Mouse (Mus musculus) forebrain, embryonic 14.5 days (tissue): ENCODE data around the gene Dcaf6. TPM values are rescaled to one million over a fixed set of nuclear protein-coding genes. Genes with fewer than 3 reads are reported as not detected.
A peak's percentile ranks its signal among the peaks of the same experiment; 100 is the strongest.
"Not testable (repeated sequence)": the region's sequence is repeated elsewhere in the genome, so short reads cannot be mapped to it uniquely, and the experiment has no call there.

Experiments used
- ATAC-seq: fragments of 200-750 bp; cut with Nextera tagmentation; 2 replicates; pipeline ENCODE4 v1.8.0; 2017; ENCODE audit warnings: mild to moderate bottlenecking, moderate library complexity
- DNase-seq: peaks from one replicate; pipeline ENCODE4 v3.0.0-alpha.2; 2015; ENCODE audit warnings: low spot score
- H3K27ac ChIP-seq: fragments of 300-500 bp; sonication (generic); 2 replicates; pipeline ENCODE4 v1.5.1; 2014; ENCODE audit warnings: low read depth, mild to moderate bottlenecking, control low read depth, low read length, moderate library complexity
- H3K27me3 ChIP-seq: fragments of 300-500 bp; sonication (generic); replicated peaks from 2 replicates; pipeline ENCODE4 v1.6.1; 2014; ENCODE audit warnings: low read length, control low read depth, mixed read lengths; ENCODE audit not compliant: control insufficient read depth, insufficient read depth
- H3K36me3 ChIP-seq: fragments of 300-500 bp; sonication (generic); 2 replicates; pipeline ENCODE4 v1.6.1; 2014; ENCODE audit warnings: low read length, control low read depth; ENCODE audit not compliant: control insufficient read depth, insufficient read depth
- H3K4me1 ChIP-seq: fragments of 300-500 bp; sonication (generic); 2 replicates; pipeline ENCODE4 v1.6.1; 2014; ENCODE audit warnings: antibody characterized with exemption, low read length, control low read depth; ENCODE audit not compliant: control insufficient read depth, insufficient read depth
- H3K4me2 ChIP-seq: fragments of 300-500 bp; sonication (generic); 2 replicates; pipeline ENCODE4 v1.6.1; 2014; ENCODE audit warnings: mild to moderate bottlenecking, control low read depth, low read length
- H3K4me3 ChIP-seq: fragments of 300-500 bp; sonication (generic); 2 replicates; pipeline ENCODE4 v1.5.1; 2014; ENCODE audit warnings: low read depth, low read length, control low read depth
- H3K9ac ChIP-seq: fragments of 300-500 bp; sonication (generic); 2 replicates; pipeline ENCODE4 v1.6.1; 2014; ENCODE audit warnings: mild to moderate bottlenecking, low read length, control low read depth, moderate library complexity
- H3K9me3 ChIP-seq: fragments of 300-500 bp; sonication (generic); replicated peaks from 2 replicates; pipeline ENCODE4 v1.6.1; 2016; ENCODE audit warnings: low read length, control low read depth, mixed read lengths; ENCODE audit not compliant: control insufficient read depth
- WGBS: fragments of 180-500 bp; shearing (Covaris S2); extraction: QIAGEN DNeasy Blood & Tissue Kit; methylation state at CpG from one replicate; pipeline ENCODE4 v1.1.7; 2014; 5-methylcytosine and 5-hydroxymethylcytosine counted together
- polyA plus RNA-seq: library from polyadenylated mRNA; unstranded; fragments of >200 nt; fragmentation: Nextera tagmentation; extraction: Ambion mirVana; gene quantifications from 2 replicates; pipeline ENCODE4 v1.2.1, GENCODE M21; 2014

Gene Dcaf6
- polyA plus RNA-seq, 1 experiment from 2014 or later = 13.4 TPM

GRCm38 (mm10) chr1:165344453-165344852 is 115.8 kb downstream of the Dcaf6 start:
- WGBS = 16% methylated on average over 4 of the region's 4 CpGs
- peak; percentile 47 for DNase-seq

GRCm38 (mm10) chr1:165342126-165342525 is 118.1 kb downstream of the Dcaf6 start:
- no peak for DNase-seq
- Histone ChIP-seq H3K9ac (no peak overlapping the region), H3K36me3 (no peaks in the 10 kb centered on the region), H3K4me2 (no peak overlapping the region), H3K4me3 (no peak overlapping the region), H3K27me3 (no peaks in the 10 kb centered on the region), H3K27ac (no peak overlapping the region), H3K9me3 (no peaks in the 10 kb centered on the region), H3K4me1 (0 out of 2 replicates have a peak, but pooled peaks cover 5% of the 10 kb centered on the region)
- ATAC-seq = no peak
- 60% methylated on average over 7 of the region's 7 CpGs for whole genome bisulfite sequencing

More at GRCm38 (mm10) chr1:165344453-165344852, 115.8 kb downstream of the Dcaf6 start:
- no peak overlapping the region for H3K4me3 ChIP-seq
- no peak overlapping the region for H3K9ac ChIP-seq
- peak; percentile 67; the same call in 1 of the 2 replicates for ATAC-seq
- no peaks in the 10 kb centered on the region for H3K36me3 ChIP-seq
- H3K27ac ChIP-seq = no peak overlapping the region
- no peaks in the 10 kb centered on the region for H3K9me3 ChIP-seq
- no peak overlapping the region for H3K4me2 ChIP-seq
- H3K27me3 ChIP-seq = no peaks in the 10 kb centered on the region
- H3K4me1 ChIP-seq = 0 out of 2 replicates have a peak, but pooled peaks cover 5% of the 10 kb centered on the region

GRCm38 (mm10) chr1:165332797-165333196 is 127.5 kb downstream of the Dcaf6 start:
- Histone ChIP-seq H3K9me3 (no peaks in the 10 kb centered on the region), H3K4me3 (no peak overlapping the region), H3K27ac (no peak overlapping the region), H3K27me3 (no peaks in the 10 kb centered on the region), H3K4me2 (no peak overlapping the region), H3K9ac (no peak overlapping the region), H3K36me3 (no peaks in the 10 kb centered on the region), H3K4me1 (no peaks in the 10 kb centered on the region)
- DNase-seq = no peak
- 91% methylated on average over 3 of the region's 3 CpGs for WGBS
- no peak for ATAC-seq

- no peak overlapping the region for H3K4me3 ChIP-seq
- no peaks in the 10 kb centered on the region for H3K27me3 ChIP-seq
- no peak overlapping the region for H3K4me2 ChIP-seq
- no peak overlapping the region for H3K27ac ChIP-seq
- no peaks in the 10 kb centered on the region for H3K36me3 ChIP-seq
- no peak for DNase-seq
- no peak for ATAC-seq
- no peaks in the 10 kb centered on the region for H3K4me1 ChIP-seq
- no peak overlapping the region for H3K9ac ChIP-seq
- no peaks in the 10 kb centered on the region for H3K9me3 ChIP-seq
These were observed 129.4 kb downstream of the Dcaf6 start for GRCm38 (mm10) chr1:165330859-165331258.

GRCm38 (mm10) chr1:165328384-165329289 is 131.6 kb downstream of the Dcaf6 start:
- 96% methylated on average over 17 of the region's 17 CpGs for WGBS
- not testable (repeated sequence) for H3K27me3 ChIP-seq, H3K4me1 ChIP-seq, H3K4me3 ChIP-seq, DNase-seq, H3K27ac ChIP-seq, H3K9ac ChIP-seq, H3K9me3 ChIP-seq, H3K4me2 ChIP-seq, H3K36me3 ChIP-seq, ATAC-seq

- Histone ChIP-seq H3K9me3 (no peaks in the 10 kb centered on the region), H3K36me3 (peaks cover 16% of the 10 kb centered on the region), H3K4me3 (no peak overlapping the region), H3K4me1 (no peaks in the 10 kb centered on the region), H3K27ac (no peak overlapping the region), H3K9ac (no peak overlapping the region), H3K27me3 (no peaks in the 10 kb centered on the region), H3K4me2 (no peak overlapping the region)
- no peak for DNase-seq
- ATAC-seq = no peak
- 94% methylated on average over 5 of the region's 5 CpGs for WGBS
These were observed 132.4 kb downstream of the Dcaf6 start for GRCm38 (mm10) chr1:165327831-165328230.

- no peak for ATAC-seq
- 90% methylated on average over 2 of the region's 2 CpGs for WGBS
These were observed 132.9 kb downstream of the Dcaf6 start for GRCm38 (mm10) chr1:165327370-165327769.

GRCm38 (mm10) chr1:165322934-165323333 is 137.3 kb downstream of the Dcaf6 start:
- Histone ChIP-seq H3K27ac (no peak overlapping the region), H3K9ac (no peak overlapping the region), H3K4me3 (no peak overlapping the region), H3K27me3 (no peaks in the 10 kb centered on the region), H3K9me3 (no peaks in the 10 kb centered on the region), H3K4me1 (no peaks in the 10 kb centered on the region), H3K4me2 (no peak overlapping the region), H3K36me3 (peaks cover 59% of the 10 kb centered on the region)
- ATAC-seq (no peak), DNase-seq (no peak)
- 89% methylated on average over 7 of the region's 7 CpGs for WGBS

More at GRCm38 (mm10) chr1:165327370-165327769, 132.9 kb downstream of the Dcaf6 start:
- H3K27ac ChIP-seq = no peak overlapping the region
- H3K9ac ChIP-seq = no peak overlapping the region
- DNase-seq = no peak
- no peak overlapping the region for H3K4me2 ChIP-seq
- no peaks in the 10 kb centered on the region for H3K27me3 ChIP-seq
- no peak overlapping the region for H3K4me3 ChIP-seq
- H3K9me3 ChIP-seq = no peaks in the 10 kb centered on the region
- H3K36me3 ChIP-seq = peaks cover 20% of the 10 kb centered on the region
- H3K4me1 ChIP-seq = no peaks in the 10 kb centered on the region

- DNase-seq = no peak
- Histone ChIP-seq H3K9me3 (no peaks in the 10 kb centered on the region), H3K4me1 (no peaks in the 10 kb centered on the region), H3K27me3 (no peaks in the 10 kb centered on the region), H3K4me2 (no peak overlapping the region), H3K27ac (no peak overlapping the region), H3K36me3 (peaks cover 69% of the 10 kb centered on the region), H3K9ac (no peak overlapping the region), H3K4me3 (no peak overlapping the region)
- WGBS = 94% methylated on average over 7 of the region's 7 CpGs
- ATAC-seq = no peak
These were observed 138.4 kb downstream of the Dcaf6 start for GRCm38 (mm10) chr1:165321891-165322290.
